Mouse (Mus musculus) liver, embryonic 14.5 days (tissue): ENCODE data around the gene Ifngr2. TPM values are rescaled to one million over a fixed set of nuclear protein-coding genes. Genes with fewer than 3 reads are reported as not detected.
A peak's percentile ranks its signal among the peaks of the same experiment; 100 is the strongest.

ENCODE experiments used
- ATAC-seq: fragments of 200-750 bp; cut with Nextera tagmentation; 2 replicates; pipeline ENCODE4 v1.8.0; 2017; ENCODE audit warnings: moderate number of reproducible peaks, mild to moderate bottlenecking, moderate library complexity; ENCODE audit not compliant: insufficient read depth
- DNase-seq, 3 experiments: peaks; one replicate each; pipeline ENCODE4 v3.0.0-alpha.2; 2012 to 2013; ENCODE audit warnings: low read depth in 3 of 3, low spot score in 3 of 3
- H3K27ac ChIP-seq: fragments of 300-500 bp; sonication (generic); 2 replicates; pipeline ENCODE4 v1.5.1; 2014; ENCODE audit warnings: moderate library complexity, mild to moderate bottlenecking, control low read depth, inconsistent platforms
- H3K27me3 ChIP-seq: fragments of 300-500 bp; sonication (generic); 2 replicates; pipeline ENCODE4 v1.6.1; 2014; ENCODE audit warnings: mild to moderate bottlenecking, low read length, moderate library complexity; ENCODE audit not compliant: control insufficient read depth, insufficient read depth
- H3K36me3 ChIP-seq: fragments of 300-500 bp; sonication (generic); replicated peaks from 2 replicates; pipeline ENCODE4 v1.6.1; 2014; ENCODE audit warnings: low read depth; ENCODE audit not compliant: control insufficient read depth, insufficient read depth
- H3K4me1 ChIP-seq, 2 experiments: fragments of 200-500 bp in 1 of 2; fragments of 300-500 bp in 1 of 2; sonication (generic) in 1 of 2; replicated peaks; 2 replicates each; pipeline ENCODE4 v1.6.1; 2012 to 2014; ENCODE audit warnings: antibody characterized with exemption in 1 of 2, inconsistent platforms in 1 of 2, low read length in 1 of 2; ENCODE audit not compliant: control insufficient read depth in 2 of 2, insufficient read depth in 2 of 2
- H3K4me2 ChIP-seq: fragments of 300-500 bp; sonication (generic); 2 replicates; pipeline ENCODE4 v1.6.1; 2014; ENCODE audit warnings: low read depth, mild to moderate bottlenecking, control low read depth, moderate library complexity
- H3K4me3 ChIP-seq, 2 experiments: fragments of 200-500 bp in 1 of 2; fragments of 300-500 bp in 1 of 2; sonication (generic) in 1 of 2; 2 replicates each; pipeline ENCODE4 v1.5.1; 2012 to 2014; ENCODE audit warnings: low read depth in 2 of 2, low read length in 2 of 2, mild to moderate bottlenecking in 2 of 2, control low read depth in 1 of 2, inconsistent platforms in 1 of 2, moderate library complexity in 1 of 2; ENCODE audit not compliant: insufficient read depth in 1 of 2
- H3K9ac ChIP-seq: fragments of 300-500 bp; sonication (generic); replicated peaks from 2 replicates; pipeline ENCODE4 v1.6.1; 2014; ENCODE audit warnings: mild to moderate bottlenecking, control low read depth, moderate library complexity
- H3K9me3 ChIP-seq: fragments of 300-500 bp; sonication (generic); 2 replicates; pipeline ENCODE4 v1.6.1; 2016; ENCODE audit warnings: low read length, mixed read lengths; ENCODE audit not compliant: control insufficient read depth
- CTCF ChIP-seq: IDR thresholded peaks from 2 replicates; pipeline ENCODE4 v1.5.1; 2016; ENCODE audit warnings: antibody characterized with exemption, low read depth, control low read depth
- EP300 ChIP-seq: IDR thresholded peaks from 2 replicates; pipeline ENCODE4 v1.6.1; 2016; ENCODE audit warnings: antibody characterized with exemption, low read depth
- WGBS: fragments of 180-500 bp; shearing (Covaris S2); extraction: QIAGEN DNeasy Blood & Tissue Kit; methylation state at CpG from one replicate; pipeline ENCODE4 v1.1.7; 2014; ENCODE audit not compliant: insufficient replicate concordance; 5-methylcytosine and 5-hydroxymethylcytosine counted together
- polyA plus RNA-seq, 2 experiments: library from polyadenylated mRNA; depleted of rRNA in 1 of 2; stranded (reverse) in 1 of 2; unstranded in 1 of 2; fragments of >200 nt; fragmentation: Nextera tagmentation in 1 of 2; extraction: Ambion mirVana in 1 of 2; gene quantifications; 2 replicates each; pipeline versions ENCODE4 v1.2.1 to v1.2.3; 2012 to 2014

The Ifngr2 gene
- polyA plus RNA-seq, 2 experiments, result 4.9 to 13.1 TPM

GRCm38 (mm10) chr16:91536372-91536771, 10.5 kb upstream of the Ifngr2 start:
- 68% methylated on average over 6 of the region's 6 CpGs for WGBS
- Histone ChIP-seq H3K27ac (no peak overlapping the region), H3K4me1 (peaks cover 22 to 52% of the 10 kb centered on the region in 2 experiments), H3K9ac (no peak overlapping the region), H3K4me2 (no peak overlapping the region), H3K9me3 (no peaks in the 10 kb centered on the region), H3K36me3 (no peaks in the 10 kb centered on the region), H3K4me3 (no peak overlapping the region), H3K27me3 (no peaks in the 10 kb centered on the region; the same call in 1 of the 2 replicates)
- DNase-seq (no peak), ATAC-seq (no peak)
- TF ChIP-seq CTCF (no peak), EP300 (no peak)

GRCm38 (mm10) chr16:91537065-91537464, 9.8 kb upstream of the Ifngr2 start:
- peak in 2 of 3 experiments; percentile 62 to 64 for DNase-seq
- Histone ChIP-seq H3K36me3 (no peaks in the 10 kb centered on the region), H3K4me3 (no peak overlapping the region), H3K27ac (no peak overlapping the region), H3K27me3 (no peaks in the 10 kb centered on the region; the same call in 1 of the 2 replicates), H3K9me3 (no peaks in the 10 kb centered on the region), H3K9ac (no peak overlapping the region; the same call in 1 of the 2 replicates), H3K4me1 (peaks cover 28 to 58% of the 10 kb centered on the region in 2 experiments), H3K4me2 (peak overlapping the region; percentile 33)
- WGBS, result 13% methylated on average over 3 of the region's 3 CpGs
- TF ChIP-seq EP300 (peak; percentile 66; the same call in 1 of the 2 replicates), CTCF (no peak)
- peak; percentile 72 for ATAC-seq

- 43% methylated on average over 6 of the region's 6 CpGs for WGBS
- peaks cover 25 to 53% of the 10 kb centered on the region in 2 experiments for H3K4me1 ChIP-seq
Measured at GRCm38 (mm10) chr16:91538051-91538450, 8.8 kb upstream of the Ifngr2 start.

GRCm38 (mm10) chr16:91538513-91538912, 8.4 kb upstream of the Ifngr2 start:
- peaks cover 30 to 54% of the 10 kb centered on the region in 2 experiments for H3K4me1 ChIP-seq
- ATAC-seq (no peak), DNase-seq (no peak)
- TF ChIP-seq CTCF (no peak), EP300 (no peak)
- no peak overlapping the region for H3K4me2 ChIP-seq
- no peak overlapping the region for H3K4me3 ChIP-seq
- no peaks in the 10 kb centered on the region for H3K27me3 ChIP-seq
- H3K36me3 ChIP-seq, result no peaks in the 10 kb centered on the region
- WGBS, result 52% methylated on average over 9 of the region's 9 CpGs
- H3K27ac ChIP-seq, result no peak overlapping the region
- H3K9me3 ChIP-seq, result no peaks in the 10 kb centered on the region
- H3K9ac ChIP-seq, result no peak overlapping the region

More at GRCm38 (mm10) chr16:91538051-91538450, 8.8 kb upstream of the Ifngr2 start:
- Histone ChIP-seq H3K9me3 (no peaks in the 10 kb centered on the region), H3K27me3 (no peaks in the 10 kb centered on the region; the same call in 1 of the 2 replicates), H3K4me2 (no peak overlapping the region), H3K9ac (no peak overlapping the region), H3K27ac (no peak overlapping the region), H3K36me3 (no peaks in the 10 kb centered on the region), H3K4me3 (no peak overlapping the region)
- TF ChIP-seq CTCF, result no peak
- no peak for TF ChIP-seq EP300
- DNase-seq (no peak), ATAC-seq (no peak)

GRCm38 (mm10) chr16:91541573-91542081, 5.2 kb upstream of the Ifngr2 start:
- Histone ChIP-seq H3K36me3 (no peaks in the 10 kb centered on the region), H3K9me3 (no peaks in the 10 kb centered on the region), H3K9ac (no peak overlapping the region), H3K4me1 (peaks cover 46 to 57% of the 10 kb centered on the region in 2 experiments), H3K27ac (no peak overlapping the region), H3K4me2 (peak overlapping the region; percentile 35), H3K4me3 (no peak overlapping the region), H3K27me3 (no peaks in the 10 kb centered on the region)
- ATAC-seq, result no peak
- 26% methylated on average over 10 of the region's 10 CpGs for WGBS
- DNase-seq, result no peak
- TF ChIP-seq EP300, result no peak
- no peak for TF ChIP-seq CTCF
